Mouse (Mus musculus): Measurements from ENCODE around the gene Gm42420.
A peak's percentile ranks its signal among the peaks of the same experiment; 100 is the strongest.

Gene Gm42420

GRCm38 (mm10) chr6:39573791-39574554 lies 11.6 kb upstream of the Gm42420 start, which contains the start of gene Adck2:
TSS of gene Adck2 (plus strand) at chr6:39573873.
- peak; percentile 76 for DNase-seq (ENCODE audit: low spot score)

DNA sequence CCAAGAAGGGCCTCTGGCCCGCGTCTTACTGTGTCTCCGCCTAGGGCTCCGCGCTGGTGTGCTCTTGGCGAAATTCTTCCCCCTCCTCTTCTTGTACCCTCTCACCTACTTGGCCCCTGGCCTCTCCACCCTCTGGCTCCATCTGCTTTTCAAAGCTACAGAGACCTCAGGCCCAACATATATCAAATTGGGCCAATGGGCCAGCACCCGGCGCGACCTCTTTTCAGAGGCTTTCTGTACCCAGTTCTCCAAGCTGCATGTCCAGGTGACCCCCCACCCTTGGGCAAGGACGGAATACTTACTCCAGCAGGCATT lies 11.0 kb upstream of the Gm42420 start:
- no peak for DNase-seq (ENCODE audit: low spot score)

DNA sequence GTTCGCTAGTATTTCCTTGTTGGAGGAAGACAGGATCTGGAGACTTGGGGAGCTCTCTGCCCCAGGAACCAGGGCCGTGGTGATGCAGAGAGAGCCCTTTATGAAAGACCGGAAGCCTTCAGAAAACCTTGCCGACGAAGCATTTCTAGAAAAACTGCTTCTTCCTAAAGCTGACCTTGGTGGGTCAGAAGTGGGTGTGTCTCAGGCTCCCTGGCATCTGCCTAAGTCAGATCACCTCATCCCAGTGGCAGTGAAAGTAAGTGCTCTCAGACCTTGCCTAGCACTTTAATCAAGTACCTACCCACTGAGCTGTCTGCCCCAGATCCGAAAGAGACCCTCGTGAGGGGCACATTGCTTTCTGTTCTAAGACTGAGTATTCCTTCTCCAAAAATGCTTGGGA lies 10.6 kb upstream of the Gm42420 start:
- no peak for DNase-seq (ENCODE audit: low spot score)

DNA sequence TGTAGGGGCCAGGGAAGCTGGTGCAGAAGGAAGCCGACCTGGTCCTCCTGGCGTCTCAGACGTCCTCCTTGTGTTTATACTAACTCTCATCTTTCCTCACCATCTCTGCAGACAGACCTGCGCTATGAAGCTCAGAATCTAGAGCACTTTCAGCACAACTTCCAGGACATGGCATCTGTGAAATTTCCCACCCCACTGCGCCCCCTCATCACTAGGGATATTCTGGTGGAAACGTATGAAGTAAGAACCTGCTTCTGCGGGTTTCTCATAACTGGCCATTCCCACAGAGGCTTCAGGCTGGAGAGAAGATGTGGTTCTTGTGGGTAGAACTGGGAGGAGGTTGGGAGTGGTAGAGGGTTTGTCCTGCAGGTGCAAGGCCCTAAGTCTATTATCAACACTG lies 6.0 kb upstream of the Gm42420 start:
- DNase-seq (ENCODE audit: low spot score): no peak

DNA sequence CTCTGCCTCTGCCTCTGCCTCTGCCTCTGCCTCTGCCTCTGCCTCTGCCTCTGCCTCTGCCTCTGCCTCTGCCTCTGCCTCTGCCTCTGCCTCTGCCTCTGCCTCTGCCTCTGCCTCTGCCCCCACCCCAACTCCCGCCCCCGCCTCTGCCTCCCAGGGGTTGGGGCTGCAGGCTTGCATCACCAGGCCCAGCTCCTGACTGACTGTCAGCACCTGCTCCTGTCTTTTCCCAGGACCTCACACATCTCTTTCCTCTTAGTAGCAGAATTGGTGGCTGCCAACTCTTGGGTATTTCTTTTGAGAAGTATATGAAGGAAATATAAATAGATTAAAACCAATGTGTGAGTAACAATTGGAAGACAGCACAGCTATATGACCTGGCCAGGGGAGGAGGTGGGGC lies 5.0 kb upstream of the Gm42420 start:
- DNase-seq (ENCODE audit: low spot score): no peak

DNA sequence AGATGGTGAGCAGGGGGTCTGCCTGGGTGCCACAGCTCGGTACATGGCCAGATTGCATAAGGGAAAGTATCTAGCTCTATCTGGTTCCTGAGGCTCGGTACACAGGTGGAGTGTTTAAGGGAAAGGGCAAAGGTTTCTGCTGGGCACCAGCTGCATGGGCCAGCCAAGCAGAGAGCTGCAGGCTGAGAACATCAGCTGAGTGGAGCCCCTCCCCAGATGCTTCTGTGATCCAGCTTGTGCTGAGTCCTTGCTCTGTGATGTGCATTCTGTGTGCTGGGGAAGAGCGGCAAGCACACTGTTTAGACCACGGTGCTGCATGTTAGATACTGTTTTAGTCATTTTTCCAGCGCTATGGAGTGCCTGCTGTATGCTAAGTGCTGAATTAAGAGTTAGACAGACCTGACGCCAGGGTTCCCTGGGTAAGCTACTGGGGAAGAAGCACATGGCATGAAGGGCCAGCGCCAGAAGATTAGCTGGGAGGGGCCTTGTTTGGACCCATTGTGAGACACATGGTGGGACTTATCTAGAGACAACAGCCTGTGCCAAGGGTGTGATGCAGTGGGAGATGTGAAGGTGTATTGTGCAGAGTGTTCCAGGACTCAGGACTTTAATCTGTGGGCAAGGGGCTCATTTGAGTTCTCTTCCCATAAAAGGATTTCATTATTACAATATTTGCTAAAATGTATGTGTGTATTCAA lies 4.3 kb upstream of the Gm42420 start:
- DNase-seq (ENCODE audit: low spot score): peak; percentile 75

DNA sequence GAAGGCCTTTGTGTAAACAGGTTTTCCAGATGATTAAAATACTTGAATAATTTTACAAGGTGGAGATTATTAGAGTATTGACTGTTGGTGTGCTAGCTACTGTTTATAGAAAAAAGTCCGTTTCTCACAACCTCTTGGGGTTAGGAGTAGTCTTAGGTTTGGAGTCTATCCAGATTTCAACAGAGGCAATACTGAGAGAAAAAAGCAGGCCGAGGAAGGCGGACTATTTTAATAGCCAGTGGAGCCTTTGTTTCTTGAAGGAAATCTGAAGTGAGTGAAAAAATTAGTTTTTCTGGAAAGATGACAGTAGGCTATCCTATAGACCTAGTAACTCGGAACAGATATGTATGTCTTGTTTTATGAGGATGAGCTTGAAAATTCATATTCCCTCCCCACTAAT lies 5.9 kb downstream of the Gm42420 start:
- no peak for DNase-seq (ENCODE audit: low spot score)

DNA sequence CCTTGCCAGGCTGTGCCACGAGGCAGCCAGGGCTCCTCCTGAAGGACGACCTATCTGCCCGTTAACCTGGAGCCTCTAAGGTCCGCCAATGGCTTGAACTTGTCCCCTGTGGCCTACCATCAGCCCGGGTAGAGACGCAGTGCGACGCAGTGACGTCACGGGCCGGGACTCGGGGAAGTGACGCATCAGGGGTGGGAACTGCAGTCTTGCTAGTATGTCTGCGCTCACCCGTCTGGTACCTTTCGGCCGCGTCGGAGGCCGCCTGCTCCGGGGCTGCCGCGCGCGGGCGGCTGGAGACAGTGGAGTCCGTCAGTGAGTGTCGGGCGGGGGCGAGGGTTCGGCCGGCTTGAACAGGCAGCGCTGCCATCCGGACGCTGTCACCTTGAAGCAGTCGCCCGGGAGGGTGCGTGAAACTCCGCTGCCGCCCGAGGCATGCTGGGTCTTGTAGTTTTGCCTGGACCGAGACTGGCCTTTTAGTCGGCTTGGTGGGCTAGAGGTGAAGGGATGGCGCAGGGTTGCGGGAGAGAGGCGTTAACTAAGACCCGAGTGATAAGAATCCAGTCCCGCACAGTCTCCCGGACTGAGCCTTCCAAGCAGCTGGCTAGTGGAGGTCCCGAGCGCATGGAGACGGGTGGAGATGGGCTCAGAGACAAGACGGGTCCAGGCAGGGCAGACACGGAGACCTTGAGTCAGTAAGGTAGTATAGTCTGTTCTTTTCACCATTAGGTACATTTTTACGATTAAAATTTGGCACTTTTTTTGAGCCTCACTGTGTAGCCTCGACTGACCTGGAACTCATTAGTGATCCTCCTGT lies 7.1 kb downstream of the Gm42420 start, which contains the start of gene Ndufb2:
Gene Ndufb2, plus strand, starts transcription at position 174 of the 814 bp plus-strand sequence.
- peak; percentile 91 for DNase-seq (ENCODE audit: low spot score)

GRCm38 (mm10) chr6:39600851-39601250 lies 15.3 kb downstream of the Gm42420 start:
- no peak for DNase-seq (ENCODE audit: low spot score)

GRCm38 (mm10) chr6:39601828-39602227 lies 16.3 kb downstream of the Gm42420 start:
- no peak for DNase-seq (ENCODE audit: low spot score)

GRCm38 (mm10) chr6:39604565-39604964 lies 19.0 kb downstream of the Gm42420 start:
- no peak for DNase-seq (ENCODE audit: low spot score)

GRCm38 (mm10) chr6:39606056-39606455 lies 20.5 kb downstream of the Gm42420 start:
- DNase-seq (ENCODE audit: low spot score): no peak

DNA sequence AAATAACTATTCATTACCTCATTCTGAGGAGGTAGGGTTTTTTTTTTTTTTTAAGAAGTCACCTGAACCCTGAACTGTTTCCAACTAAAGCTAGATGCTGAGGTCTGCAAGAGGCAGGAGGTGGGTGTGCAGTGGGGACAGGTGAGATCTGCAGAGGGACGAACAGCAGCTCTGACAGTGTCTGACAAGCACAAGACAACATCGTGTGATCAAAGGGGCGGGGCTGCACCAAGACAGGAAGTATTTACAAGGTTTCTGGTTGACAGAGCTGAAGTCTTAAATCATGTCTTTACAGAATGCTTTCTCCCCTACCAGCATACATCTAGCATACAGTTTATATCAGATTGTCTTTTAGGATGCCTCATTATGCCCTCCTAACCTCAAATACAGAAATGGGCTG lies 21.3 kb downstream of the Gm42420 start:
- no peak for DNase-seq (ENCODE audit: low spot score)

GRCm38 (mm10) chr6:39607365-39607764 lies 21.8 kb downstream of the Gm42420 start:
- DNase-seq (ENCODE audit: low spot score): no peak

GRCm38 (mm10) chr6:39610207-39610606 lies 24.7 kb downstream of the Gm42420 start:
- no peak for DNase-seq (ENCODE audit: low spot score)

DNA sequence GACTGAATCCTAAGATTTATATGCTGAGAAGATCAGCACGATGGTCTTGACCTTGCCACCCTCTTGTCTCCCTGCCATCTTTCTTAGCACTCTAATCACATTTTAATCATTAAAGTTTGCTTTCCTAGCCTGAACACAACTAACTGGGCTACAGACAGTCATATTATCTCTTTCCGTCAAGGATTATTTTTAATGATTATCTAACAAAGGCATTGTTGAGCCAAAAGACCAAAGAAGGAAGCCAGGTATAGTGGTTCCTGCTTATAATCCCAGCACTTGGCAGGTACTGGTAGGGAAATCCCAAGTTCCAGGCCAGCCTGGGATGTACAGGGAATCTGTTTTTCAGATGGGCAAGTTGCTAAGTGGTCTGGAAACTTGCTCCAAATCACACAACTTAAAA lies 25.7 kb downstream of the Gm42420 start:
- no peak for DNase-seq (ENCODE audit: low spot score)
